Mouse (Mus musculus): ENCODE measurements around the gene Pigb. TPM values are rescaled to one million over a fixed set of nuclear protein-coding genes. Genes with fewer than 3 reads are reported as not detected.

Gene Pigb
- polyA plus RNA-seq, 1 experiment from 2014 or later = 18.9 TPM

DNA sequence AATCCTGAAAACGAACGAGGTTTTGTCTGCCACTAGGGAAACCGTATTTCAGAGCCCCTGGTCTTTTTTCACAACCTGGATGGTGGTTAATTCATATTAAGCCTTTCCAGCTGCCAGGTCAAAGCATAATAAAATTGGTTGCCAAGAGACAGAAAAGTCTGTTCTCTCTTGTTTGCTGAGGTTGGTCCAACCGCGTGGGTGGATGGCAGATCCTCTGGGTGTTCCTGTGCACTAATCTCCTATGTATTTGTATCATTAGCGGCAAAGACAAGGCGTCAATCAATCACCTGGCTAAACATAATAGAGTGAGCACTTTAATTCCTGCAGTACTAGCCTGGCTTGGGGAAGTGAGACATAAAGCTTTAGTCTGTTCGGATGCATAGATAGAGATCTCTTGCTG is 10.4 kb upstream of the Pigb start:
- Histone ChIP-seq H3K9ac (ENCODE audit: low read depth, low read length) (no peak overlapping the region), H3K36me3 (ENCODE audit: control insufficient read depth, insufficient read depth, low read length) (no peaks in the 10 kb centered on the region), H3K27ac (ENCODE audit: low read depth, low read length) (no peak overlapping the region), H3K4me1 (ENCODE audit: control insufficient read depth, insufficient read depth, low read length) (peaks cover 4% of the 10 kb centered on the region; the same call in 1 of the 2 replicates), H3K27me3 (ENCODE audit: control insufficient read depth, insufficient read depth, low read length) (no peaks in the 10 kb centered on the region), H3K4me2 (replicated peaks; ENCODE audit: low read depth, low read length) (no peak overlapping the region), H3K4me3 (ENCODE audit: low read length) (no peak overlapping the region), H3K9me3 (ENCODE audit: control insufficient read depth, low read length) (no peaks in the 10 kb centered on the region)
- ATAC-seq (ENCODE audit: low FRiP score, low TSS enrichment) = no peak
- 64% methylated on average over 8 of the region's 8 CpGs for WGBS

DNA sequence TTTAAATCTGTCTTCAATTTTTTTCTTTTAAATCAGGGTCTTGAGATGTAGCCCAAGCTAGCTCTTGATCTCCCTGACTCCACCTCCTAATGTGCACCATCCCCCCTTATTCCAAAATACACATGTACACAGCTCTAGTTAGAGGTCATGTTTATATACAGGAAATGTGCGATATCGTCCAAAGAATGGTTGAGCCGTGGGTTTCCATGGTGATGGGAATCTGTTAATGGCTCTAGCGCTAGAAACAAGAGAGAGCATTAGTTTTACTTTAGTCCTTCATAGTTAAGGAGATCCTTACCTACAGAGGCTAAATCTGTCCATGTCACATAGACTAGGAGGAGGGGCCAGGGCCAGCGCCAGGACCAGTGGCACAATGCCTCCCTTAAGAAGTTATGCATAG is 9.7 kb upstream of the Pigb start:
- H3K27ac ChIP-seq (ENCODE audit: low read depth, low read length) = no peak overlapping the region
- no peak overlapping the region for H3K4me3 ChIP-seq (ENCODE audit: low read length)
- H3K4me1 ChIP-seq (ENCODE audit: control insufficient read depth, insufficient read depth, low read length) = peaks cover 9% of the 10 kb centered on the region; the same call in 1 of the 2 replicates
- ATAC-seq (ENCODE audit: low FRiP score, low TSS enrichment) = no peak
- H3K36me3 ChIP-seq (ENCODE audit: control insufficient read depth, insufficient read depth, low read length) = no peaks in the 10 kb centered on the region
- 66% methylated on average over 5 of the region's 5 CpGs for WGBS
- no peaks in the 10 kb centered on the region for H3K9me3 ChIP-seq (ENCODE audit: control insufficient read depth, low read length)
- H3K27me3 ChIP-seq (ENCODE audit: control insufficient read depth, insufficient read depth, low read length) = no peaks in the 10 kb centered on the region
- no peak overlapping the region for H3K9ac ChIP-seq (ENCODE audit: low read depth, low read length)
- H3K4me2 ChIP-seq (replicated peaks; ENCODE audit: low read depth, low read length) = no peak overlapping the region

DNA sequence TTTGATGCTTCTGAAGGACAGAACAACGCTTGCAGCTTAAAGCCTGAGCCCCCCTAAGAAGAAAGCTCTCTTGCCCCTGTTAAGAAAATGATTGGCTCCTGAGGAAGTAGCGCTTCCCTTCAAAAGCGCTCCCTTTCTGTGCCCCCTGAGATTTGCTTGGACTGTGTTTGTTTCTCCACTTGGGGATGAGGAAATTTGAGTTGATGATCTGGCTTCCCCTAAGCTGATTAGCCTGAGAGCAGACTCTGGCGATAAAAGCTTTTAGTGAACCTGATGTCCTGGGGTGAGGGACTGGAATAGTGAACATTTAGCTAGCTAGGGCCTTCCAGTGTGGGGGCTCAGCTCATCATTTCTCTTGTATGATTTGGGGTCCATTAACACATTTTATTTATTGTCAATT is 8.7 kb upstream of the Pigb start:
- no peak overlapping the region for H3K4me3 ChIP-seq (ENCODE audit: low read length)
- H3K4me2 ChIP-seq (replicated peaks; ENCODE audit: low read depth, low read length) = no peak overlapping the region
- no peak for ATAC-seq (ENCODE audit: low FRiP score, low TSS enrichment)
- no peaks in the 10 kb centered on the region for H3K9me3 ChIP-seq (ENCODE audit: control insufficient read depth, low read length)
- 26% methylated on average over 4 of the region's 4 CpGs for WGBS
- no peak overlapping the region for H3K9ac ChIP-seq (ENCODE audit: low read depth, low read length)
- no peaks in the 10 kb centered on the region for H3K36me3 ChIP-seq (ENCODE audit: control insufficient read depth, insufficient read depth, low read length)
- peaks cover 14% of the 10 kb centered on the region; the same call in 1 of the 2 replicates for H3K4me1 ChIP-seq (ENCODE audit: control insufficient read depth, insufficient read depth, low read length)
- no peak overlapping the region for H3K27ac ChIP-seq (ENCODE audit: low read depth, low read length)
- no peaks in the 10 kb centered on the region for H3K27me3 ChIP-seq (ENCODE audit: control insufficient read depth, insufficient read depth, low read length)

DNA sequence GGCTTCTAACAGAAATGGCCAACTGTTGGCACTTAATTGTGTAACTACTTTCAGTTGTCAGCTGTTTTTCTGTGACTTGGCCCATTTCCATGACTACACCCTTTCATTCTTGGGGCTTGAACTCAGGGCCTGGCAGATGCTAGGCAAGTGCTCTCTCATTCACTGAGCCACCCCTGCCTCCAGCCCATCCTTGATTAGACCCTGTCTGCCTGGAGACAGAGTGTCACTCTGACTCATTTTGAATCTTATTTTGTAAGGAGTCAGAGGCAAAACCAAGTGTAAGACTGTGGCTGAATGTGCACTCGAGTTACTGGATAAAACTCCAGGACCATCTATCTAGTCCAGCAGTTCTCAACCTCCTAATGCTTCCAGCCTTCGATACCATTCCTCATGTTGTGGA is 7.7 kb upstream of the Pigb start:
- Histone ChIP-seq H3K9me3 (ENCODE audit: control insufficient read depth, low read length) (no peaks in the 10 kb centered on the region), H3K27me3 (ENCODE audit: control insufficient read depth, insufficient read depth, low read length) (no peaks in the 10 kb centered on the region), H3K36me3 (ENCODE audit: control insufficient read depth, insufficient read depth, low read length) (no peaks in the 10 kb centered on the region), H3K27ac (ENCODE audit: low read depth, low read length) (no peak overlapping the region), H3K9ac (ENCODE audit: low read depth, low read length) (no peak overlapping the region), H3K4me3 (ENCODE audit: low read length) (no peak overlapping the region), H3K4me2 (replicated peaks; ENCODE audit: low read depth, low read length) (no peak overlapping the region), H3K4me1 (ENCODE audit: control insufficient read depth, insufficient read depth, low read length) (peaks cover 14% of the 10 kb centered on the region; the same call in 1 of the 2 replicates)
- ATAC-seq (ENCODE audit: low FRiP score, low TSS enrichment) = no peak
- 89% methylated on average over 2 of the region's 2 CpGs for WGBS

DNA sequence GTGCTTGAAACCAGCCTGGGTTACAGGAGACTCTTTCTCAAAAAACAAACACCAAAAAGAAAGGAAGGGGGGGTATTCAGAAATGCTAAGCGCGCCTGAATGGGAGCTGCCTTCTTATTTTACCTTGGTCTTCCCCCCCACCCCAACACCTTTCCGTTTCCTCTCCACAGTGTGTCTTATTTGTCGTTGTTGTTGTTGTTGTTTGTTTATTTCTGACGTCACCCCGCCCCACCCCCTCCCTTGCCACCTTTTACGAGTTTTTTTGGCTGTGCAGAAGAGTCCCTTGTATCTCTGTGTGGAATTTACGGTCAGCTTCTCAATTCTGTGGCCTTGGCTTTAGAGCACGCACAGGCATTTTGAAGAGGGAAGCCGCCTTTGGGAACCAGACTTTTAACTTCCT is 5.5 kb upstream of the Pigb start:
- peak overlapping the region; percentile 89 for H3K4me2 ChIP-seq (replicated peaks; ENCODE audit: low read depth, low read length)
- peaks cover 14% of the 10 kb centered on the region; the same call in 1 of the 2 replicates for H3K4me1 ChIP-seq (ENCODE audit: control insufficient read depth, insufficient read depth, low read length)
- 69% methylated on average over 10 of the region's 10 CpGs for WGBS
- no peak overlapping the region for H3K27ac ChIP-seq (ENCODE audit: low read depth, low read length)
- no peaks in the 10 kb centered on the region for H3K36me3 ChIP-seq (ENCODE audit: control insufficient read depth, insufficient read depth, low read length)
- no peaks in the 10 kb centered on the region for H3K27me3 ChIP-seq (ENCODE audit: control insufficient read depth, insufficient read depth, low read length)
- no peaks in the 10 kb centered on the region for H3K9me3 ChIP-seq (ENCODE audit: control insufficient read depth, low read length)
- H3K9ac ChIP-seq (ENCODE audit: low read depth, low read length) = no peak overlapping the region; the same call in 1 of the 2 replicates
- ATAC-seq (ENCODE audit: low FRiP score, low TSS enrichment) = no peak
- H3K4me3 ChIP-seq (ENCODE audit: low read length) = 0 out of 2 replicates have a peak overlapping the region, but pooled peaks have one; percentile 50

DNA sequence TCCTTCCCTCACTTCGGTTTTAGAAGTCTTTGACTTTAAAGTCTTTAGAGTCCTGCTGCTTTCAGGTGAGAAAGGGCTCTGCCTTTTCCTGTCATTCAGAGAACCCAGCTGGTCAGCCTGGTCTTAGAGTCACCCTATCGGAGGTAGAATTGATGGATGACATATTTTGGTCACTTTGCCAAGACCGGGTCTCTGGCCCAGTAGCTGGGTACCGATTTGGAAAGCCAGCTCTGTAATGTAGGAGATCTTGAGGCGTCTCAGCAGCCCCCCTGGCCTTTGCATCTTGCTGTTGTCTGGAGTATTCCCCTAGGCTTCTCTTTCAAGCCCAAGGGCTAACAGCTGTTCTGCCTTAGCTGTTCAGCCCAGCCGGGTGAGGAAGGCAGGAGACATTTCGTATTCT is 5.0 kb upstream of the Pigb start:
- H3K4me2 ChIP-seq (replicated peaks; ENCODE audit: low read depth, low read length) = peak overlapping the region; percentile 89
- ATAC-seq (ENCODE audit: low FRiP score, low TSS enrichment) = no peak
- H3K27me3 ChIP-seq (ENCODE audit: control insufficient read depth, insufficient read depth, low read length) = no peaks in the 10 kb centered on the region
- no peak overlapping the region for H3K27ac ChIP-seq (ENCODE audit: low read depth, low read length)
- no peaks in the 10 kb centered on the region for H3K36me3 ChIP-seq (ENCODE audit: control insufficient read depth, insufficient read depth, low read length)
- peak overlapping the region; percentile 63; the same call in 1 of the 2 replicates for H3K9ac ChIP-seq (ENCODE audit: low read depth, low read length)
- peak overlapping the region; percentile 50 for H3K4me3 ChIP-seq (ENCODE audit: low read length)
- 10% methylated on average over 7 of the region's 7 CpGs for WGBS
- H3K9me3 ChIP-seq (ENCODE audit: control insufficient read depth, low read length) = no peaks in the 10 kb centered on the region
- peaks cover 15% of the 10 kb centered on the region for H3K4me1 ChIP-seq (ENCODE audit: control insufficient read depth, insufficient read depth, low read length)

DNA sequence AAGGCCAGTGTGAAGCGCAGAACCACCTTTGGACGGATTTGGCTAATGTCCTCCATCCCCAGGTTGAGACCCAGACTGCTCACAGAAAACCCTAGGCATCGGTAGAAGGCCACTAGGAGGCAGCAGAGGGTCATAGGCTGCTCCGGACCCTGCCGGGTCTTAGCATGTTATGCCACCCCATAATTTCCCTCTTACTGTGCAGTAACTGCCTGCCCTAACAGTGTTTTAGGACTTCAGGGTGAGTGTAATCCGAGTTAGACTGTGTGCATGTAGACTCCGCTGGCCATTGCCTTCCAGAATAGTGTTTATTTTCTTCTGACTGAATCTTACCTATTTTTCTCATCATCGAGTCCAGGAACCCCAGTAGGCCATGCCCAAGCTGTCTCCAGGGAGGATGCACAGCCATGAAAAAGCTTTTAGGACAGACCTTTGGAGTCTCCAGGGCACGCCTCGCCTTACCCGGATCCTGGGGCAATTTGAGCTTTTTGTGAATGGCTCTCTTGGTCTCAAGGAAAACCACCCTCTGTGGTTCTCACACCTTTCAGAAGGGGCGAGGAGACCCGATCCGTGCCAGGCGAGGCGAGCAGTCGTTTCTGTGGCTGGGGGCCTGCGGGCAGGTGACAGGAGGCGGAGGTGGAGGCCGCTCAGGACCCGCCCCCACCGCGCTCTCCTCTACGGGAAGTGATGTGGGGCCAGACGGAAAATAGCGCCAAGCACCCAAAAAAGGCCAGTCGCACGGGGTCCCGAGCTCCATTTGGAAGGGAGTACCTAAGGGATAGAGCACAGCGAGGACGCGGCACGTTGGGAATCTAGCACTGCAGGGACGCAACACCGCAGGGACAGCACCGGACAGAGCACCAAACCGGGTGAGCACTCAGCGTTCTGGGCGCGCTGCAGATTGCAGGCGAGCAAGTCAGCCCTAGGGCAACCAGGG is 4.2 kb upstream of the Pigb start, which contains the start of gene Rab27a:
Rab27a (plus strand) TSS at position 709 of the 934 bp plus-strand sequence.
- ATAC-seq (ENCODE audit: low FRiP score, low TSS enrichment) = peak; percentile 73
- H3K9ac ChIP-seq (ENCODE audit: low read depth, low read length) = peak within 1 kb of the TSS; percentile 63
- H3K4me3 ChIP-seq (ENCODE audit: low read length) = peak within 1 kb of the TSS; percentile 50
- peak within 1 kb of the TSS; percentile 89 for H3K4me2 ChIP-seq (replicated peaks; ENCODE audit: low read depth, low read length)
- WGBS = under 1% methylated on average over 41 of the region's 41 CpGs
- H3K36me3 ChIP-seq (ENCODE audit: control insufficient read depth, insufficient read depth, low read length) = no peaks in the 10 kb centered on the region
- H3K27ac ChIP-seq (ENCODE audit: low read depth, low read length) = peak within 1 kb of the TSS; percentile 12; the same call in 1 of the 2 replicates
- H3K27me3 ChIP-seq (ENCODE audit: control insufficient read depth, insufficient read depth, low read length) = no peaks in the 10 kb centered on the region
- peaks cover 13% of the 10 kb centered on the region for H3K4me1 ChIP-seq (ENCODE audit: control insufficient read depth, insufficient read depth, low read length)
- no peaks in the 10 kb centered on the region for H3K9me3 ChIP-seq (ENCODE audit: control insufficient read depth, low read length)

DNA sequence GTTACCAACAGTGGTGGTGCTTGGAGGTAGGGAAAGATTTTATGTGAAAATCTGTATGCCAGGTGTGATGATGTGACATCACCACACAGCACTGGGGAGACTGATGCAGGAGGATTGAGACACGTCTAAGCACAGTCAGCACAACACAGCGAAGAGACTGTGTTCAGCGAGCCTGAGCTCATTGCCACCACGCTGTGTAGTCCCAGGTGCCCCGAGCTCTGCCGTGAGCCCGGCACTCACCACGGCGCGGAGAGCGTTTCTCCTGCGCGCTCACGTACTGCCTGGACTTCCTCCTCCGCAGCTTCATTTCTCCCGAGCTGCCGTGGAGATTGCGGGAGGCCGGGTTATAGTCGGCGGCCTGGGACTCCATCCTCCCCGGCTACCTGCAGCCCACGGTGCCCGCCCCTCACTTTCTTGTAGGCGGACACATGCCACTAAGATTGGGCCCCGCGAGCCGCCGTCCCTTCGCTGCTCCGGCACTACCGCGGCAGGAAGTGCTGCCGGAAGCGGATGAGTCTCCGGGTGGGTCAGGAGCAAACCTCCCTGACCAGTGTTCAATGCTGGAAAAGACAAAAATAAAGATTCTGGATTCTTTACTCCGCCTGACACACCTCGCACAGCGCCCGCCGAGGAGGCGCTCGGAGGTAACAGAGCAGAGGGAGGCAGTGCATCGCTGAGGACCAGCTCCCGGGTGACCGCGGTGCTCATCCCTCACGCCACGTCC is 794 bp downstream of the Pigb start:
- 0% methylated on average over 49 of the region's 49 CpGs for WGBS
- Histone ChIP-seq H3K9me3 (ENCODE audit: control insufficient read depth, low read length) (no peaks in the 10 kb centered on the region), H3K27me3 (ENCODE audit: control insufficient read depth, insufficient read depth, low read length) (no peaks in the 10 kb centered on the region), H3K27ac (ENCODE audit: low read depth, low read length) (peak overlapping the region; percentile 39; the same call in 1 of the 2 replicates), H3K4me3 (ENCODE audit: low read length) (peak overlapping the region; percentile 72), H3K4me2 (replicated peaks; ENCODE audit: low read depth, low read length) (peak overlapping the region; percentile 74), H3K4me1 (ENCODE audit: control insufficient read depth, insufficient read depth, low read length) (peaks cover 7% of the 10 kb centered on the region), H3K36me3 (ENCODE audit: control insufficient read depth, insufficient read depth, low read length) (no peaks in the 10 kb centered on the region; the same call in 1 of the 2 replicates), H3K9ac (ENCODE audit: low read depth, low read length) (peak overlapping the region; percentile 70)
- ATAC-seq (ENCODE audit: low FRiP score, low TSS enrichment) = peak; percentile 84
